8 mouse cellular contexts compared by ENCODE assay signal in genomic region chr7:49145749-49146670, GRCm38 (mm10).
DNase-seq lines count a peak whose midpoint lies in the region; ATAC-seq and TF ChIP-seq lines count a peak whose summit lies in the region.
"Had no signal": no experiment of that assay in that cellular context is flagged by ENCODE, and none has a peak within 500 bp of the region (broad histone marks: within the 10 kb centered on the region; RNA-seq: fewer than 3 reads in every experiment).

No protein-coding gene starts in this region.

- H3K27ac ChIP-seq in cortical plate, adult 2 months (ENCODE audit: insufficient read depth, low read length), result peak overlapping the region; percentile 69
- peak overlapping the region; percentile 40 for H3K27ac ChIP-seq in midbrain, embryonic 12.5 days (replicated peaks)
- H3K27ac ChIP-seq: limb, embryonic 15.5 days had no signal

- no peaks in the 10 kb centered on the region for H3K9me3 ChIP-seq in midbrain, embryonic 12.5 days
- H3K9me3 ChIP-seq: limb, embryonic 15.5 days had no signal

- H3K9ac ChIP-seq in midbrain, embryonic 12.5 days (replicated peaks), result peak overlapping the region; percentile 37; the same call in 1 of the 2 replicates
- H3K9ac ChIP-seq: limb, embryonic 15.5 days had no signal

- 0 out of 2 replicates have a peak, but pooled peaks have one; percentile 22 for TF ChIP-seq POLR2A in cortical plate, adult 2 months (IDR thresholded peaks at IDR 0.05; ENCODE audit: extremely low read depth, insufficient read depth, low read length)

- H3K4me2 ChIP-seq in midbrain, embryonic 12.5 days (replicated peaks), result no peak overlapping the region; the same call in 1 of the 2 replicates
- H3K4me2 ChIP-seq: limb, embryonic 15.5 days had no signal

- peak; percentile 59 for ATAC-seq in midbrain, embryonic 12.5 days (ENCODE audit: low FRiP score, low read depth)

- intact Hi-C loops in heart, postnatal 25 days (cut with DNase I), result loop anchor here (2.0 to 5.0 kb wide), 2 partner anchors 59 to 101 kb away; no protein-coding TSS in a partner anchor
- intact Hi-C loops in gastrocnemius, postnatal 14 days (cut with DNase I; ENCODE audit: low total_unique reads), result no loop called here

- TF ChIP-seq CTCF in cortical plate, adult 2 months (IDR thresholded peaks at IDR 0.05; ENCODE audit: extremely low read depth, insufficient read depth, low read length), result no peak

- H3K36me3 ChIP-seq in midbrain, embryonic 12.5 days, result no peaks in the 10 kb centered on the region
- H3K36me3 ChIP-seq: limb, embryonic 15.5 days had no signal

- DNase-seq in cerebellum, adult 11 months, result peak; percentile 22
- peak; percentile 58 for DNase-seq in heart, postnatal 25 days (ENCODE audit: low spot score)
- peak; percentile 72 to 80 for DNase-seq in layer of hippocampus, postnatal 14 days (ENCODE audit: low spot score in 2 of 2)
- no peak for DNase-seq in gastrocnemius, postnatal 14 days
- DNase-seq in gastrocnemius, adult 18-20 months (ENCODE audit: low spot score), result no peak

- WGBS in midbrain, embryonic 12.5 days, result 38% methylated on average over 22 of the region's 22 CpGs

- no peak overlapping the region for H3K4me3 ChIP-seq in cortical plate, adult 2 months (ENCODE audit: insufficient read depth, low read length)
- no peak overlapping the region for H3K4me3 ChIP-seq in midbrain, embryonic 12.5 days
- H3K4me3 ChIP-seq: limb, embryonic 15.5 days had no signal

- H3K4me1 ChIP-seq in cortical plate, adult 2 months (ENCODE audit: control insufficient read depth, insufficient read depth, low read length), result peaks cover 9% of the 10 kb centered on the region
- peaks cover 15% of the 10 kb centered on the region for H3K4me1 ChIP-seq in midbrain, embryonic 12.5 days

- H3K27me3 ChIP-seq in midbrain, embryonic 12.5 days, result no peaks in the 10 kb centered on the region
- H3K27me3 ChIP-seq: limb, embryonic 15.5 days had no signal

Comparison
In these comparisons a context has a peak if more than half of its experiments do, and no peak if none do; other contexts are left out.
1. DNase-seq: peak in cerebellum, adult 11 months (single experiment), heart, postnatal 25 days (single experiment) and layer of hippocampus, postnatal 14 days (2 of 2); none in gastrocnemius, postnatal 14 days (single experiment) and gastrocnemius, adult 18-20 months (single experiment).